Mouse (Mus musculus) left cerebral cortex, adult 8-10 months (tissue): ENCODE measurements around the gene Prtn3. TPM values are rescaled to one million over a fixed set of nuclear protein-coding genes. Genes with fewer than 3 reads are reported as not detected.

Experiments
- DNase-seq, 2 experiments: peaks; one replicate each; pipeline ENCODE4 v3.0.0; 2022; ENCODE audit warnings: low spot score in 2 of 2
- total RNA-seq, 4 experiments: library from RNA; stranded (reverse); gene quantifications; 2 replicates each; pipeline ENCODE4 v1.2.4; 2022

Prtn3 gene
- 1 to 10 TPM; 2.4 to 3.2 (median 2.7) TPM for total RNA-seq

- no peak for DNase-seq
These were observed at the start of gene Prtn3, which contains the start of gene Plppr3 for GRCm38 (mm10) chr10:79874290-79874862. Prtn3 (plus strand) TSS chr10:79874476. Plppr3 (minus strand) TSS chr10:79874634.

- DNase-seq, result no peak
These were observed 42.7 kb upstream of the Prtn3 start for GRCm38 (mm10) chr10:79831583-79831982.

GRCm38 (mm10) chr10:79832026-79832785, 42.1 kb upstream of the Prtn3 start:
- no peak for DNase-seq

GRCm38 (mm10) chr10:79832786-79833181, 41.5 kb upstream of the Prtn3 start:
- DNase-seq, result no peak

GRCm38 (mm10) chr10:79834769-79835398, 39.4 kb upstream of the Prtn3 start:
- peak in 1 of 2 experiments; percentile 68 for DNase-seq

- no peak for DNase-seq
These were observed 37.4 kb upstream of the Prtn3 start for GRCm38 (mm10) chr10:79836918-79837317.

GRCm38 (mm10) chr10:79838151-79838550, 36.1 kb upstream of the Prtn3 start:
- no peak for DNase-seq

GRCm38 (mm10) chr10:79840091-79840490, 34.2 kb upstream of the Prtn3 start:
- DNase-seq, result no peak

- peak; percentile 53 to 80 for DNase-seq
These were observed 33.4 kb upstream of the Prtn3 start for GRCm38 (mm10) chr10:79840644-79841551.

- no peak for DNase-seq
These were observed 32.0 kb upstream of the Prtn3 start for GRCm38 (mm10) chr10:79842322-79842721.

GRCm38 (mm10) chr10:79843476-79843875, 30.8 kb upstream of the Prtn3 start:
- no peak for DNase-seq

GRCm38 (mm10) chr10:79846553-79846952, 27.7 kb upstream of the Prtn3 start:
- no peak for DNase-seq

- no peak for DNase-seq
These were observed 24.2 kb upstream of the Prtn3 start for GRCm38 (mm10) chr10:79849941-79850628.

- DNase-seq, result no peak
These were observed 22.6 kb upstream of the Prtn3 start for GRCm38 (mm10) chr10:79851653-79852052.

- no peak for DNase-seq
These were observed 22.0 kb upstream of the Prtn3 start for GRCm38 (mm10) chr10:79852107-79852789.

- DNase-seq, result no peak
These were observed 21.4 kb upstream of the Prtn3 start for GRCm38 (mm10) chr10:79852827-79853226.

- DNase-seq, result peak; percentile 69 to 80
These were observed 20.9 kb upstream of the Prtn3 start for GRCm38 (mm10) chr10:79853392-79853791.

- DNase-seq, result peak; percentile 95 to 100
These were observed 20.1 kb upstream of the Prtn3 start, which contains the start of gene Ptbp1 for GRCm38 (mm10) chr10:79853860-79854795. Ptbp1 (plus strand) TSS chr10:79854427.
